Mouse (Mus musculus) CH12.LX (cell line): Measurements from ENCODE around the gene Lgr6. TPM values are rescaled to one million over a fixed set of nuclear protein-coding genes. Genes with fewer than 3 reads are reported as not detected.

ENCODE experiments used
- DNase-seq: peaks from one replicate; pipeline ENCODE4 v3.0.0-alpha.2; 2013; ENCODE audit errors: extremely low read depth
- H3K27ac ChIP-seq: 2 replicates; pipeline ENCODE4 v1.5.1; 2012; ENCODE audit warnings: low read depth, mild to moderate bottlenecking, control low read depth, moderate library complexity; ENCODE audit not compliant: insufficient read depth
- H3K27me3 ChIP-seq: replicated peaks from 2 replicates; pipeline ENCODE3; 2012; ENCODE audit warnings: inconsistent platforms
- H3K36me3 ChIP-seq, 2 experiments: replicated peaks in 1 of 2; 2 replicates each; pipeline versions ENCODE3 to v1.6.1; 2012; ENCODE audit warnings: inconsistent platforms in 1 of 2, low read length in 1 of 2, mild to moderate bottlenecking in 1 of 2, mixed read lengths in 1 of 2, moderate library complexity in 1 of 2; ENCODE audit not compliant: control insufficient read depth in 1 of 2, insufficient read depth in 1 of 2
- H3K4me1 ChIP-seq, 2 experiments: 2 replicates each; pipeline ENCODE4 v1.6.1; 2012; ENCODE audit warnings: inconsistent platforms in 1 of 2, moderate library complexity in 1 of 2; ENCODE audit not compliant: insufficient read depth in 2 of 2, control insufficient read depth in 1 of 2
- H3K4me2 ChIP-seq: 2 replicates; pipeline ENCODE4 v1.6.1; 2012; ENCODE audit warnings: low read depth, mild to moderate bottlenecking, control low read depth; ENCODE audit not compliant: poor library complexity, insufficient read depth, severe bottlenecking
- H3K4me3 ChIP-seq, 3 experiments: fragments of 150-350 bp in 1 of 3; sonication (generic) in 1 of 3; replicated peaks in 1 of 3; 2 replicates each; pipeline versions ENCODE3 to v1.5.1; 2011 to 2012; ENCODE audit warnings: low read depth in 2 of 3, low read length in 2 of 3, mild to moderate bottlenecking in 2 of 3, moderate library complexity in 2 of 3, control low read depth in 1 of 3, improper control_type of control experiment in 1 of 3, inconsistent platforms in 1 of 3, mixed read lengths in 1 of 3; ENCODE audit not compliant: poor library complexity in 1 of 3
- H3K79me2 ChIP-seq: replicated peaks from 2 replicates; pipeline ENCODE4 v1.6.1; 2012; ENCODE audit warnings: mild to moderate bottlenecking, moderate library complexity; ENCODE audit not compliant: control insufficient read depth, poor library complexity, insufficient read depth, severe bottlenecking; ENCODE audit errors: extremely low read depth
- H3K9ac ChIP-seq: 2 replicates; pipeline ENCODE4 v1.6.1; 2012; ENCODE audit warnings: low read depth, mild to moderate bottlenecking, control low read depth, moderate library complexity; ENCODE audit not compliant: insufficient read depth
- H3K9me3 ChIP-seq: replicated peaks from 2 replicates; pipeline ENCODE3; 2012; ENCODE audit warnings: low read length, inconsistent platforms, mixed read lengths
- BHLHE40 ChIP-seq: IDR thresholded peaks from 2 replicates; pipeline ENCODE4 v1.6.1; 2011; ENCODE audit warnings: mild to moderate bottlenecking, low read depth, low read length, improper control_type of control experiment
- CHD1 ChIP-seq: IDR thresholded peaks from 2 replicates; pipeline ENCODE4 v1.6.1; 2012; ENCODE audit warnings: low read depth, low read length, improper control_type of control experiment, inconsistent platforms
- CHD2 ChIP-seq: IDR thresholded peaks from 2 replicates; pipeline ENCODE4 v1.6.1; 2011; ENCODE audit warnings: low read length, improper control_type of control experiment
- CTCF ChIP-seq, 2 experiments: IDR thresholded peaks in 1 of 2; conservative IDR thresholded peaks in 1 of 2; 2 replicates each; pipeline ENCODE4 v1.5.1; 2011 to 2012; ENCODE audit warnings: low read depth in 2 of 2, low read length in 2 of 2, improper control_type of control experiment in 1 of 2, inconsistent platforms in 1 of 2, mild to moderate bottlenecking in 1 of 2, moderate library complexity in 1 of 2
- E2F4 ChIP-seq: IDR thresholded peaks from 2 replicates; pipeline ENCODE4 v1.6.1; 2011; ENCODE audit warnings: low read depth, low read length, improper control_type of control experiment; ENCODE audit not compliant: insufficient replicate concordance
- ELF1 ChIP-seq: IDR thresholded peaks from 2 replicates; pipeline ENCODE4 v1.6.1; 2014; ENCODE audit warnings: low read depth, mild to moderate bottlenecking, inconsistent platforms, low read length, improper control_type of control experiment
- EP300 ChIP-seq: IDR thresholded peaks from 2 replicates; pipeline ENCODE4 v1.6.1; 2011; ENCODE audit warnings: low read length, improper control_type of control experiment
- HCFC1 ChIP-seq: IDR thresholded peaks from 2 replicates; pipeline ENCODE4 v1.6.1; 2012; ENCODE audit warnings: low read depth, mild to moderate bottlenecking, inconsistent platforms, low read length, improper control_type of control experiment
- MAX ChIP-seq: IDR thresholded peaks from 2 replicates; pipeline ENCODE4 v1.6.1; 2011; ENCODE audit warnings: low read length, improper control_type of control experiment
- MAZ ChIP-seq: IDR thresholded peaks from 2 replicates; pipeline ENCODE4 v1.6.1; 2012; ENCODE audit warnings: low read depth, mild to moderate bottlenecking, inconsistent platforms, low read length, improper control_type of control experiment, moderate library complexity
- MXI1 ChIP-seq: IDR thresholded peaks from 2 replicates; pipeline ENCODE4 v1.6.1; 2011; ENCODE audit warnings: mild to moderate bottlenecking, low read depth, low read length, improper control_type of control experiment
- MYC ChIP-seq: IDR thresholded peaks from 2 replicates; pipeline ENCODE4 v1.6.1; 2011; ENCODE audit warnings: low read depth, mild to moderate bottlenecking, improper control_type of control experiment, low read length
- NELFE ChIP-seq: IDR thresholded peaks from 2 replicates; pipeline ENCODE4 v1.6.1; 2011; ENCODE audit warnings: low read depth, low read length, improper control_type of control experiment
- NRF1 ChIP-seq: IDR thresholded peaks from 2 replicates; pipeline ENCODE4 v1.6.1; 2014; ENCODE audit warnings: low read depth, mild to moderate bottlenecking, inconsistent platforms, low read length, improper control_type of control experiment, moderate library complexity
- PAX5 ChIP-seq: IDR thresholded peaks from 2 replicates; pipeline ENCODE4 v1.6.1; 2012; ENCODE audit warnings: low read length, inconsistent platforms, mixed read lengths
- RAD21 ChIP-seq: IDR thresholded peaks from 2 replicates; pipeline ENCODE4 v1.6.1; 2011; ENCODE audit warnings: low read depth, mild to moderate bottlenecking, low read length, improper control_type of control experiment, moderate library complexity
- UBTF ChIP-seq: IDR thresholded peaks from 2 replicates; pipeline ENCODE4 v1.6.1; 2012; ENCODE audit warnings: low read depth, mild to moderate bottlenecking, inconsistent platforms, low read length, improper control_type of control experiment, moderate library complexity
- USF1 ChIP-seq: IDR thresholded peaks from 2 replicates; pipeline ENCODE4 v1.6.1; 2014; ENCODE audit warnings: low read depth, mild to moderate bottlenecking, inconsistent platforms, low read length, improper control_type of control experiment
- USF2 ChIP-seq: conservative IDR thresholded peaks from 2 replicates; pipeline ENCODE4 v1.6.1; 2011; ENCODE audit warnings: low read depth, low read length, improper control_type of control experiment
- ZKSCAN1 ChIP-seq: IDR thresholded peaks from 2 replicates; pipeline ENCODE4 v1.6.1; 2012; ENCODE audit warnings: low read depth, inconsistent platforms, low read length, improper control_type of control experiment, borderline replicate concordance
- ZMIZ1 ChIP-seq: IDR thresholded peaks from 2 replicates; pipeline ENCODE4 v1.6.1; 2012; ENCODE audit warnings: low read depth, mild to moderate bottlenecking, inconsistent platforms, low read length, improper control_type of control experiment
- ZNF384 ChIP-seq: IDR thresholded peaks from 2 replicates; pipeline ENCODE4 v1.6.1; 2012; ENCODE audit warnings: low read depth, low read length, improper control_type of control experiment, inconsistent platforms
- dilution Hi-C: fragments of 300-500 bp; cut with MboI; formaldehyde crosslinking; loops from 2 replicates; pipeline ENCODE4 v1.14.3; 2020; ENCODE audit warnings: low sequenced_read_pairs; ENCODE audit not compliant: extremely low pct_unique_long_range_greater_than_20kb, extremely low pct_ligation_motif_present
- in situ Hi-C: fragments of 300-500 bp; cut with MboI; formaldehyde crosslinking; loops from 3 replicates; pipeline ENCODE4 v1.14.3; 2019; ENCODE audit warnings: low sequenced_read_pairs, low pct_ligation_motif_present, low pct_unique_long_range_greater_than_20kb, mixed read lengths
- polyA plus RNA-seq: library from polyadenylated mRNA; unstranded; fragments of >175 nt; gene quantifications from 2 replicates; pipeline ENCODE4 v1.2.1, GENCODE M21; 2012; ENCODE audit warnings: low read depth; ENCODE audit not compliant: insufficient read length
- total RNA-seq, 2 experiments: library from RNA; depleted of rRNA; stranded (reverse); fragments of 300-350 nt in 1 of 2; fragments of >200 nt in 1 of 2; gene quantifications; 2 replicates each; pipeline ENCODE4 v1.2.3; 2012 to 2014

The Lgr6 gene
- total and polyA plus RNA-seq, 3 experiments = 0.07 to 0.17 (median 0.16) TPM

DNA sequence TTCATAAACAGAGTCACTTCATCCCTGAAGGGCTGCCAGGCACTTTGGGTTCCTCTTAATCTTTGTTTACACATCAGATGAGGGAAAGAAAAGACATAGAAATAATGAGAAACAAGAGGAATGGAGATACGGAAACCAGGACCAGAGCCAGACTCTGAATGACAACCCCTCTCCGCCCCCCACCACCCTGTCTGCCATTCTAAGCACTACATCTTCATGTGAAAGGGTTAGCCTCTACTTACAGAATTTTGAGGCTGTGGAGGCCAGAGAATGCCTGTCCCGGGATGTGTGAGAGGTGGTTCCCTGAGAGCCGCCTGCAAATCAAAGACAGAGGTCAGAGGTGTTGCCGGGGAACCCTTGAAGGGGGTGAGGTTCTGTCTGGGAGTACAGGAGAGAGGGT is 32.4 kb downstream of the Lgr6 start:
- no peak for TF ChIP-seq BHLHE40
- no peak for TF ChIP-seq MXI1
- no peak for TF ChIP-seq NRF1
- TF ChIP-seq CHD2 = no peak
- no peak for TF ChIP-seq E2F4
- no peak for TF ChIP-seq RAD21
- TF ChIP-seq HCFC1 = no peak
- TF ChIP-seq USF2 = no peak
- TF ChIP-seq MYC = no peak
- TF ChIP-seq PAX5 = no peak
- TF ChIP-seq MAZ = no peak
- TF ChIP-seq CTCF (conservative IDR thresholded peaks at IDR 0.05 in 1 of 2, IDR thresholded peaks at IDR 0.05 in 1 of 2; ENCODE audit: low read depth in 2 of 2, low read length in 2 of 2) = no peak
- no peak for TF ChIP-seq EP300
- TF ChIP-seq ZNF384 = no peak
- no peak for TF ChIP-seq UBTF
- TF ChIP-seq USF1 = no peak
- TF ChIP-seq ZMIZ1 = no peak
- Histone ChIP-seq H3K9ac (no peak overlapping the region), H3K36me3 (no peaks in the 10 kb centered on the region), H3K4me3 (no peak overlapping the region), H3K4me2 (no peak overlapping the region), H3K79me2 (no peaks in the 10 kb centered on the region), H3K27me3 (peaks cover 44% of the 10 kb centered on the region), H3K27ac (no peak overlapping the region), H3K4me1 (no peaks in the 10 kb centered on the region; a peak in 2 of 4 replicates), H3K9me3 (peaks cover 6% of the 10 kb centered on the region)
- dilution Hi-C loops (no loop called here), in situ Hi-C loops (no loop called here)
- no peak for DNase-seq

DNA sequence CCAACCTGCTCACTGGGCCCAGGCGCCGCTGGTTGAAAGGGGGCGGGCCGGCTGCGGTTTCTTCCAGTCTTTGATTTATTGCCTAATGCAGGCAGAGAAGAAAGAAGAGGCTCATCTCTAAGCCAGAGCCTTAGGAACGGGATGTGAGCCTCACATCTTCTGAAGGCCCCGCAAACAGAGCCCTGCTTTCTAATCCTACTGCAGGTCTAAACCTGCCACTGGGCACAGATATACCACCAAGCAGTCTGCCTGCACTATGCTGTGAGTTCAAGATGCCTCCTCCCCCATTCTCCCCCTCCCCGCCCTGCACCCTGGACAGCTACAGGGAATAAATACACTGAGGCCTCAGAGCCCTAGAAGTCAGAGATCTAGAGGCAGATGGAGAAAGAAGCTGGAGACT is 35.2 kb downstream of the Lgr6 start:
- in situ Hi-C loops = no loop called here

More for the DNA sequence above, 35.2 kb downstream of the Lgr6 start:
- TF ChIP-seq CHD2 = no peak
- no peak for TF ChIP-seq NELFE
- no peak for TF ChIP-seq ELF1
- TF ChIP-seq ZKSCAN1 = no peak
- TF ChIP-seq USF2 = no peak
- no peak for TF ChIP-seq MYC
- no peak for TF ChIP-seq MAX
- no peak for TF ChIP-seq CHD1
- TF ChIP-seq BHLHE40 = no peak
- no peak overlapping the region for H3K4me3 ChIP-seq
- H3K4me2 ChIP-seq = no peak overlapping the region
- H3K9me3 ChIP-seq = peaks cover 6% of the 10 kb centered on the region
- H3K27me3 ChIP-seq = peaks cover 43% of the 10 kb centered on the region
- no peaks in the 10 kb centered on the region for H3K36me3 ChIP-seq
- H3K4me1 ChIP-seq = no peaks in the 10 kb centered on the region
- H3K9ac ChIP-seq = no peak overlapping the region
- H3K79me2 ChIP-seq = no peaks in the 10 kb centered on the region
- DNase-seq = no peak
- dilution Hi-C loops = no loop called here
- no peak overlapping the region for H3K27ac ChIP-seq
